Mouse (Mus musculus) megakaryocyte-erythroid progenitor cell, adult 5-6 weeks (primary cell): ENCODE data around the gene Gpr171. TPM values are rescaled to one million over a fixed set of nuclear protein-coding genes. Genes with fewer than 3 reads are reported as not detected.

Source experiments
- ATAC-seq: replicated peaks from 2 replicates; pipeline ENCODE4 v1.8.0; 2016; ENCODE audit warnings: mild to moderate bottlenecking, inconsistent platforms; ENCODE audit not compliant: severe bottlenecking, poor library complexity, low FRiP score, low TSS enrichment
- total RNA-seq, 2 experiments: library from RNA; stranded (forward) in 1 of 2; stranded (reverse) in 1 of 2; fragments of 200-1000, 215-1000 nt in 1 of 2; fragments of >200 nt in 1 of 2; fragmentation: Nextera tagmentation in 1 of 2; gene quantifications; 2 replicates each; pipeline ENCODE4 v1.2.3; 2014 to 2017

Gpr171 gene
- total RNA-seq, 2 experiments from 2014 or later: 0.83 to 3.4 TPM

DNA sequence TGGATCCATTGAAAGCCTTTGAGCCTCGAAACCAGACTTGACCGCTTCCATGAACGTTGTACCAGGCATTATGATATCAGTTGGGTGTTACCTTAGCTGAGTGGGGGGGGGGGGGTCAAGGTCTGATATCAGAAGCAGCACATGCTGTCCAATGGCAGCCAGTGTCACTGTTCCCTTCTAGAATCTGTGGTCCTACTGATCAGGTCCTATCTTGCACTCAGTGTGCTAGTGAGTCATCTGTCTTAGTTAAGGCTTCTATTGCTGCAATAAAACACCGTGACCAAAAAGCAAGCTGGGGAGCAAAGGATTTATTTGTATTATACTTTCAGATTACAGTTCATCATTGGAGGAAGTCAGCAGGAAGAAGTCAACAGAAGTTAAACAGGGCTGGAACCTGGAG is 38.2 kb downstream of the Gpr171 start:
- ATAC-seq: peak; percentile 45; the same call in 1 of the 2 replicates

DNA sequence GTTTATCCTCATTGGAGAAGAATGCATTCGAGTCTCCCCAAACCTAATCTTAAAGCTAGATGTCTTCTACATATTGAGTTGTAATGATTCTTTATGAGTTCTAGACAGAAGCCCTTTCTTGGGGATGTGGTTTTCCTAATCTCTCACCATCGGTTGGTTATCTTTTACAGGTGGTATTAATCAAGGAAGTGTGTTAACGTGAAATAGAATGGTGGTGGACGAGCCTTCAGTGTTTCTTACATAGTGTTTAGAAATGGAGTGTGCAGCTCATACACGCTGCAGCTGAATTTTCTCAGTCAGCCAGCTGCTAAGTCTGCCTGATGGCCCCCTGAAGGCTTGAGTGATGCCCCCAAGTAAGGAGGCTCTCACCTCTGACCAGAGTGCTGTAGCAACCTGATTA is 39.5 kb downstream of the Gpr171 start:
- ATAC-seq: no peak

DNA sequence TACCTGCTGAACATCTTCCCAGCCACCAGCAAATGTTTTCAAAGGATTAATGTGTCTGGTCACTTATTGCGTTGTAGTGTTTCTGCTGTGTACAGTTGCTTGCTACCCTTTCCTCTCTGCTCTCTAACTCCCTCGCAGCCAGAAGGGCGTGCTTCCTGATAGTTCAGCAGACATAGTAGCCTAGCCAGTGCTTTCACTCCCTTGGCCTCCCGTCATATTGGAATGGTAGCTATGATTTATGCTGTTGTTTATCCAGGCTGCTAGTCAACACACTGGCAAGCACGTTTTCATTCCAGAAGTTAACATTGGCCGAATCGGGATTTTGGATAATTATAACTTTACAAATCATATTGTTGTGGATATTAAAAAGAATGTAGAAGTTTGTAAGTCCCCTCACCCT is 41.5 kb downstream of the Gpr171 start:
- no peak for ATAC-seq

DNA sequence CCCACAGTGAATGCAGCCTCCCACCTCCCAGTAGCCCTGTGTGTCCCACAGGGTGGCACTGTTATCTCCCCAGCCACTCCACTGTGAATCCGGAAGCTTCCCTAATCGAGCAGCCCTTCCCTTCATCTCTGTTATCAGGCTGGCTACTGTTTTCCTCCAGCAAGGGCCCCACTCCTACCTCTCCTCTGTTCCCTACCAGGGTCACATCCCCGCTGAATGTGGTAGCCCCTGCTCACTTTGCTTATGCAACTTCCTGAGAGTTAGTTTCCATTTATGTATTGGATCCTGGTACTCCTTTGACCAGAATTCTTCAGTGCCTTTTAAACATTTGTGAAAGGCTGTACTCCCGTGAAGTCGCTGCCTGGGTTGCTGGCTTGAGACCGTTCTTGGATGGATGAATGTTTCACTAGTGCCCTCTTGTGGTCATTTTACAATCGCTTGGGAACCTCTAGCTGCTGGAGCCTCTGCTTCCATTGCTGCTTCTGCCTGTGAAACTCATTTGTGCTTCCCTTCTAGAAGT is 42.5 kb downstream of the Gpr171 start:
- peak; percentile 89 for ATAC-seq

DNA sequence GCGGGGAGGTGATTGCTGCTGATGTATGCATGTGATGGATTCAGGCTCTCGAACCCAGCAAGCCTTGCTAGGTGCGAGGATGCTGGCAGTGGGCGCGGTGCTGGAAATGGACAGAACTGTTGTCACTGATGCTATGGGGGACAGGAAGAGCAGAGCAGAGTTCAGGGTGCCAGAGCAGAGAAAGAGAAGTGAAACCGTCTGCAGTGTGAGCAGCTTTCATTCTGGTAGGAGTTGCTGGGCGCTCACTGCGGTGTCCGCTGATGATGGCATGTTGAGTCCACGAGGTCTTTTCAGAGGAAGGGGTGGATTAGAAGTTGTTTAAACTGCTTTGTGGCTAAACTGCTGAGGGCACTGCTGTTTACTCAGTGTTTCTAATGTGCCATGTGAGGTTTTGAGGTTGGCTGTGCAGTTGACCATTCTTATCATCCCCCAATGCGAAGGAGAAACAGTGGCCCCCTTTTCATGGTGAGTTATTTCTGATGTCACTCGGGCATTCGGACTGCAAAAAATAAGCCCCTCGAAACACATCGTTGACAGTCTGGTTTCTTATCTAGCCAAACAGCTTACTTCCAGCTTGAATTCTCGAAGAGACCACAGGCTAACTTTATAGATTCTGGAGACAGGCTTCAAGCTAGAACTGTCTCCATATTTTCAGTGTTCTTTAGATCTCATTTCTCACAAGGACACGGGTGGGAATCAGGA is 46.6 kb downstream of the Gpr171 start:
- peak; percentile 24; the same call in 1 of the 2 replicates for ATAC-seq

Other genes with a start within 250 kb of the Gpr171 start
- not detected in 2 replicates for gene Clrn1, start 216.5 kb downstream of the Gpr171 start, total RNA-seq (2014; fragmentation: Nextera tagmentation)
- not detected in 2 replicates for gene Clrn1, start 216.5 kb downstream of the Gpr171 start, total RNA-seq (2017)
- 3.5 and 8.4 TPM in 2 replicates for gene Med12l, start 96.0 kb downstream of the Gpr171 start, total RNA-seq (2014; fragmentation: Nextera tagmentation)
- 4.5 and 5.4 TPM in 2 replicates for gene Med12l, start 96.0 kb downstream of the Gpr171 start, total RNA-seq (2017)
- 1.0 TPM in 1 of 2 replicates, not detected in the other for gene P2ry14, start 51.8 kb upstream of the Gpr171 start, total RNA-seq (2014; fragmentation: Nextera tagmentation)
- gene P2ry14, start 51.8 kb upstream of the Gpr171 start, total RNA-seq (2017): 0.23 and 15.0 TPM in 2 replicates
- not detected in 2 replicates for gene Gpr87, start 93.3 kb upstream of the Gpr171 start, total RNA-seq (2014; fragmentation: Nextera tagmentation)
- not detected in 2 replicates for gene Gpr87, start 93.3 kb upstream of the Gpr171 start, total RNA-seq (2017)
- gene P2ry13, start 109.1 kb upstream of the Gpr171 start, total RNA-seq (2014; fragmentation: Nextera tagmentation): not detected in 2 replicates
- 0.15 TPM in 1 of 2 replicates, not detected in the other for gene P2ry13, start 109.1 kb upstream of the Gpr171 start, total RNA-seq (2017)
- gene P2ry12, start 161.1 kb upstream of the Gpr171 start, total RNA-seq (2014; fragmentation: Nextera tagmentation): not detected in 2 replicates
- not detected in 2 replicates for gene P2ry12, start 161.1 kb upstream of the Gpr171 start, total RNA-seq (2017)
- 0.04 TPM in 1 of 2 replicates, not detected in the other for gene Igsf10, start 242.6 kb upstream of the Gpr171 start, total RNA-seq (2014; fragmentation: Nextera tagmentation)
- 0.19 TPM in 1 of 2 replicates, not detected in the other for gene Igsf10, start 242.6 kb upstream of the Gpr171 start, total RNA-seq (2017)